Mouse (Mus musculus) CD4-positive, CD25-positive, alpha-beta regulatory T cell, adult 2 months (primary cell): ENCODE data around the gene Mical1.

Experiments
- DNase-seq: peaks from one replicate; pipeline ENCODE4 v3.0.0-alpha.2; 2012; ENCODE audit warnings: low read depth, low spot score

Mical1 gene

DNA sequence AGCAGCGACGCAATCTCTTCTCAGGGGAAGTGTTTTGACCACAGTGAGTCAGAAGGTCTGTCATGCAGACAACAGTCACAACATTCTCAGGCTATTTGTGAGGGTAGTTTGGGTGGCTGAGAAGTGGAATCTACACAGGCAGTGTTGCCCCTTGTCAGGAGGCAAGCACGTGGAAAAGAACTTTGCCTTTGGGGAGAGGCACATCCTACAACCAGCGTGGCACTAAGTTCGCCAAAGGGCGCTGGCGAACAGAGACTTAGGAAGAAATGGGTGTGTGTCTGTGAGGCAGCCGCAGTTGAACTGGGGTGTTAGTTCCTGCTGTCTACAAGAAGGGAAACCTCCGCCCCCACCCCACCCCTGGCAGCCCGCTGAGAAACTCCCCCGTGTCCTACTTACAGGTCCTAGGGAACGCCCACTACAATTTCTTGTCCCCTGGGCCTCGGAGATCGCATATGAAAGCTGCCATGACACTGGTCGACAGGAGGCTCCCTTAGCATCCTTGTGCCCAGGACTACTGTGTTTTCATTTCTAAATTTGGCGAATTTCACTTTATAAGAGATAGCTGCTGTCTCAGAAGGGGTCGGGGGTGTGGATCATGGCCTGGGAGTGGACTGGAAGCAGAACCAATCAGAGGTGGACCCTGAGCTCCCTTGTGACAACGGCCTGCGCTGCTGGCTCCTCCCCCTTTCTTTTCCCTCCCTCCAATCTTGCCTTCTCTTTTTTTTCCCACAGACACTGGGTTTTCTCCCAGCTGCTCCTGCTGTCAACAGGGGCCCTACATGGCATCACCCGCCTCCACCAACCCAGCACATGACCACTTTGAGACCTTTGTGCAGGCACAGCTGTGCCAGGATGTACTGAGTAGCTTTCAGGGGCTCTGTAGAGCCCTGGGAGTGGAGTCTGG is 1.4 kb downstream of the Mical1 start:
- peak; percentile 67 for DNase-seq

DNA sequence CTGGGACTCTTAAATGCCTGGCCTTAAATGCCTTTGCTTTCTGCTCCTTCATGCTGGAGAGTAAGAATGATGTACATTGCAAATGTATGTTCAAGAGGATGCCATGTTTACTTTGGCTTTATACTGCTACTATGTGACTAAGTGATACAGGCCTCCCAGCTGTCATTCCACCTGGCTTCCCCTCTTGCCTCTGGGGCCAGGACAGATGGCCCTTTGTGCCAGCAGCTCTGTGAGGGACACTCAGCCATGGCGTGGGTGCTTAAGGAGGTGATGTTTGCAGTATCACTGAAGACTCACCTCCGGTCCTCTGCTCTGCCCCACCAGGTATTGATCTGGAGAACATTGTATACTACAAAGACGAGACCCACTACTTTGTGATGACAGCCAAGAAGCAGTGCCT is 3.8 kb downstream of the Mical1 start:
- no peak for DNase-seq

DNA sequence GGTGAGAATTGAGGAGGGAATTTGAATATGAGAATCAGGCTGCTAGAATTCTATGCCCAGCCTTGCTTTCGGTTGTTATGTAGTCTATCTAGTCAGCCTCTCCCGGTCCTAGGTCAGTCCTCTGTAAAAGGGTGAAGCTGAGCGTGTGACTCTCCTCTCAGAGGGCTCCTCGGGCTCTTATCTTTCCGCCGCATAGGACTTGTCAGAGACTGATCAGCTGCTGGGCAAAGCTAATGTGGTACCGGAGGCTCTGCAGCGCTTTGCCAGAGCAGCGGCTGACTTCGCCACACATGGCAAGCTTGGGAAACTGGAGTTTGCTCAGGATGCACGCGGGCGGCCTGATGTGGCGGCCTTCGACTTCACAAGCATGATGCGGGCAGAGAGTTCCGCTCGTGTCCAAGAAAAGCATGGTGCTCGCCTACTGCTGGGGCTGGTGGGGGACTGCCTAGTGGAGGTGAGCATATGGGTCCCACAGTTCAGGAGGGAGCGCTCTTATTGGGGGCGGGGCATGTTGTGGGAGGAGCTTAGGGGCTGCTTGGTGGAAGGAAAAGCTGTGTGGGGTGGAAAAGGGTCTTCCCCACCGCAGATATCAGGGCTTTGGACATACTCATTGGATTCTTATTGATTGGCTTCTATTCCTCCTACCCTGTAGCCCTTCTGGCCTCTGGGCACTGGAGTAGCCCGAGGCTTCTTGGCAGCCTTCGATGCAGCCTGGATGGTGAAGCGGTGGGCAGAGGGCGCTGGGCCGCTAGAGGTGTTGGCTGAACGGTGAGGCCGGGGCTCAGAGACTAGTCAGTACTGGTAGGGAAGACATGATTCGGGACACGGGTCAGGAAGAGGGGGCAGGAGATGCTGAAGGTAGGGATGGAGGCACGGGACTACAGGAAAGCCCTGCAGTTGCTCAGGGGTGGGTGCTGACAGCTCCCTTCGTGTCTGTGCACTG is 5.1 kb downstream of the Mical1 start:
- DNase-seq = no peak

DNA sequence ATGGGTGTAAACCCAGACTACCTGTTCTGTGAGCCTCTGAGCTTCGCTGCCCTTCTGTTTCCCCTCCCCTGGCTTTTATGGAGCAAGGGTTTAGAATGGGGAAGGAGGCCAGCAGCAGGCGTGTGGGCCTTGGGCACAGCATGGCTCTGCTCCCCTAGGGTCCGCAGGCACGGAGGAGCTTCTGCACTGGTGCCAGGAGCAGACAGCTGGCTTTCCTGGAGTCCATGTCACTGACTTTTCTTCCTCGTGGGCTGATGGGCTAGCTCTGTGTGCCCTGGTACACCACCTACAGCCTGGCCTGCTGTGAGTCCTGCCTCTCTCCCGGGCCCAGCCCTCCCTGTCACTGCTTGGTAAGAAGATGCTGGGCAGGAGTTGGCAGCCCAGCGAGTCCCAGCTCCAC is 6.3 kb downstream of the Mical1 start:
- DNase-seq = no peak

DNA sequence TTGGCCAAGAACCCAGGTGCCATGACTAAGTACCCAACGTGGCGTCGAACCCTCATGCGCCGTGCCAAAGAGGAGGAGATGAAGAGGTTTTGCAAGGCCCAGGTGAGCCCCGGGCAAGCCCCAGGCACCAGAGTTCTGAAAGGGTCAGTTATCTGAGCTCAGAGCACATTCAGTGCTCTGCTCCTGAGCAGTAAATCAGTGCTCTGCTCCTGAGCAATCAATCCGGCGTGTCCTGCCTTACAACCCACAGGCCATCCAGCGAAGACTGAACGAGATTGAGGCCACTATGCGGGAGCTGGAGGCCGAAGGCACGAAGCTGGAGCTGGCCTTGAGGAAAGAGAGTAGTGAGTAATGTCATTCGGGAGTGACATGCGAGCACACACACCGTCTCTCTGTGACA is 9.7 kb downstream of the Mical1 start:
- DNase-seq = no peak

DNA sequence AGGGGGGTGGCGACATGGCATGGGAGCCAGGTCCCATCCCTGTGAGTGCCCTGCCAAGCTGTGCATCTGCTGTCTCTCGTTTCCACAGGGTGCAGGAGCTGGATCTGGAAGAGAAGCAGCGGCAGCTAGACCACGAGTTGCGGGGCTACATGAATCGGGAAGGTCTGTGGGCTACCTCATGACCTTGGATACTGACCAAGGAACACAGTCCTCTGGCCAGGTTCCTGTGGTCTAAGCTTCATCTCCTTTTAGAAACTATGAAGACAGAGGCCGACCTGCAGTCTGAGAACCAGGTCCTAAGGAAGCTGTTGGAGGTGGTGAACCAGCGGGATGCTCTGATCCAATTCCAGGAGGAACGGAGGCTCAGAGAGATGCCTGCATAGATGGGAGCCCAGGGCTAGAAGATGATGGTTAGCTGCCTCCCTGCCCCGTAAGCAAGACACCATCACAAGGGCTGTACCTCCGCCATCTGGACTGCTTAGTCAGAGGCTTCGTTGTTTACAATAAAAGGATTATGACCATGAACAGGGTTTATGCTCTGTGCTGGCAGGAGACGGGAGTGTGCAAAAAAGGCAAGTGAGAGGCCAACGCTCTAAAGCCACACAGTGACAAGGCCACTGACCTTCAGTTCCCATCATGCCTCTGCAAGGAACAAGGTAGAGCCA is 10.5 kb downstream of the Mical1 start:
- no peak for DNase-seq

DNA sequence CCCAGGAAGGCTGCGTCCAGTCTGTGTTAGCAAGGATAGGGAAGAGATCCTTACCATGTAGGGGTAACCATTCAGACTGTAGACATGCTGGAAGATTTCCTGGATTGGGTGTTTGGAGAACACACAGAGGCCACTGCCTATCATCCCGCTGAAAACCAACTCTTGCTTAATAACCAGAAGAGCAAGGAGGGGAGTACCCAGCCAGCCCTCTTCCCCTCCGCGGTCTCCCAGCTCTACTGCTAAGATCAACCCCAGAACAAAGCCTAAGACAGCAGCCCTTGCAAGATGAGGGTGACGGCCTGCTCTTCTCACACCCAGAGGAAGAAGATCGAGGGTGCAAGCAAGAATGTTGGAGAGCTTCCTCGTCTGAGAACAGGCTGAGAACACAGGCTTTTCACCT is 12.8 kb downstream of the Mical1 start:
- peak; percentile 29 for DNase-seq

DNA sequence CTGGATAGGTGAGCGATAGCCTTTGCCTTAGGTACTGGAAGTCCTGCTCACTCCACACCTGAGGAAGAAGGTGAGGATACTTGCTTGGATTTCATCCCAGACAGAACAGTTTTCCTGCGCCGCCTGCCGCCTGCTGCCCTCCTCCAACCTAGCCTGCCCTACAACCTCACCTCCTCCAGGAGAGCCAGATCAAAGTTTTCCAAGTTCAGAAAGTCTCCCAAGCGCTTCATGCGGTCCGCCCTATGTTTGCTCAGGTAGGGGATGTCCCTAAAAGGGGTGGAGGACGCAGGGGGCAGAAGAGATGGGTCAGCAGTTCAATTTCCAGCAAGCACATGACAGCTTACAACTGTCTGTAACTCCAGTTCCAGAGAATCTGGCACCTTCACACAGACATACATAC is 13.2 kb downstream of the Mical1 start:
- peak; percentile 24 for DNase-seq

DNA sequence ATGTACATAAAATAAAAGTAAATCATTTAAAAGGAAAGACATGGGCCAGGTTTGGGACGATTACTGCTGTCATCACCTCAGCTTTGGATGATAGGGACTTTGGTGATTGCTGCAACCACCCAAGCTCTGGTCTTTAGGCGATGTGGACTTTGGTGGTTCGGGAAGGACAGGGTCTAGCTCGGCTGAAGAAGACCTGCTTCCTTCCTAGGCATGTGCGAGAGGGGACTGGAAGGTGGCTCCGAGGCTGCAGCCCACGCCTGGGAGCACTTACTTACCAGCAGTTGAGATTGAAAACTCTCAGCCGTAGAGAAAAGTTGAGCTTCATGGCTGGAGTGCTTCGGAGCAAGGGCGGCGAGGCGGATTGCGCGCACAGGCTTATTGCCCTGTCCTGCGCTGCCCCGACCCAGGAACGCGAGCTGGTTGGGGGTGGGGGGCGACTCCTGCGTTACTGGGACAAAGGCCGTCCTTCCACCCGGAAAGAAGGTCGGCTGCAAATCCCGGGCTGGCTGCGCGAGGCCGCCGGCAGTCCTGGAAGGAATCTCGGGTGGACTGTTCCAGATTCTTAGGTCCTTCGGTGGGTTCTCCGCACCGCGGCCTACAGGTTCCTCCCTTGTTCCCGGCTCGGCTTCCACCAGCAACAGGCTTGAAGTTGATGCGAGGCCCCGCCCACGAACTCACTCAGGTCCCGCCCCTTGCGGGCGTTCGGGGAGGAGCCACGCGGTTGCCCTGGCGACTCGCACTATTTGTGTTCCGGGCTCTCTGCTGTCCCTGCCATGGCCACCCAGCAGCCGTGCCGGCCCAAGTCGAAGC is 13.8 kb downstream of the Mical1 start, which contains the start of the genes Smpd2 and Ppil6:
TSS of gene Smpd2 (minus strand) at position 662 of the 810 bp plus-strand sequence.
TSS of gene Ppil6 (plus strand) at position 732 of the 810 bp plus-strand sequence.
- DNase-seq = peak; percentile 94

DNA sequence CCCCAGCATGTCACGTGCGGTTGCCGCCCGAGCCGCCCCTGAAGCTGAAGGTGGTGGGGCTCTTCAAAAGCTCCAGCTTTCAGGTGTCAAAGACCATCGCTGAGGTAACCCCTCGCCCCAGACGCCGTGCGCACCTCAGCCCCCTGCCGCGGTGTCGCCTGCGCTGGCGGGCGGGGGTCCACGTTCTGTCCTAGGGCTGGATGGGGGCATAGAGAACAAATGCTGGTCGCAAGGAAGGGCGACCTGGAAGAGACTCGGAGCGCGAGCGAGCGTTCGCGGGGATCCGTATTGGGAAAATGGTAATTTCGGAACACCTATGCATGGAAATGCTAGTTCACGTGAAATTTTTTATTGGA is 14.4 kb downstream of the Mical1 start:
- DNase-seq = no peak

DNA sequence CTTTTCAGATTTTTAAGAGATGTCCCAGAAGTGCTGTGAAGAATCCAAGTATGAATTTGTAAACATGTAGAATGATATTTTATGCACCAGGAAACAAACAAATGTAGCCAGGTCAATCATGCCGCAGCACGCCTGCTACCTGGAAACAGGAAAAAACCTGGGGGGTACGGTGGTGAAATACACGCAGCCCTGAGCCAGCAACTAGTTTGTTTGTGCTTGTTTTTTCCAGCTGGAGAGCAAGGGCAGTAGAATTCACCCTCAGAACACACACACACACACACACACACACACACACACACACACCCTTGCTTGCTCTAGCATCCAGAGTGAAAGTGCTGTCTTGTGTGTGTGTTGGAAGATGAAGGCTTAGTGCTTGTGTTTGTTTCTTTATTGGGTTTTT is 15.0 kb downstream of the Mical1 start:
- peak; percentile 33 for DNase-seq

DNA sequence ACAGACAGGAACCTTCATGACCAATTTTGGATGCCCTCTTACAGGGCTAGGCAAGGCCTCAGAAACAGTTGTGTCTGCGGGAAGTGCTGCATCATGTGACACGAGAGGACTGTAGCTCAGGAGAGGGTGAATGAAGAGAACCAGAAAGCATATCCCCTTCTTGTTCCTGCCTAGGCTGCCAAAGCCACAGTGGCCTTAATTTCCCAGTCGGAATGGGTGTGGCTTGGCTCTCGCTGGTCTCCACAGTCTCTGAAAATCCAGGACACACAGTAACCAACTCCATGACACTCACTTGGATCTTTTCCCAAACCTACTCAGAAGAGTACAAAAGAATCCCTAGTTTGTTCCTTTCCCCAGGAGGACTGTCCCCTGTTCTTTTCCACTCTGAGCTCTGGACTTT is 24.8 kb downstream of the Mical1 start:
- DNase-seq = no peak

DNA sequence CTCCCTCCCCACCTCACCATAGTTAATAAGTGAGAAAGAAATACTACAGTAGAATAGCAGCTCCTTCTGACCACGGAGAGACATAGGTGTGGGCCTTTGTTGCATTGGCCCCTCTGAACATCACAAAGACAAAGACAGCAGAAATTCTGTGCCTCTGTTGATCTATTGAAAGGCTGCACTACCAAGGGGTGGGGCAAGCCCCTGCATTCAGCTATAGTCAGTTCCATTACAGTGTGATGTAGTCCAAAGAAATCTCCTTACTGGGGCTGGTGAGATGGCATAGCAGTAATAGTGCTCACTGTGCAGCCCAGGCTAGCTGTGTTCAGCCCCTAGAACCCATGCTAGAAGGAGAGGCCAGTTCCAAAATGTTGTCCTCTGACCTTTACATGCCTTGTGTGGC is 28.9 kb downstream of the Mical1 start:
- DNase-seq = no peak

DNA sequence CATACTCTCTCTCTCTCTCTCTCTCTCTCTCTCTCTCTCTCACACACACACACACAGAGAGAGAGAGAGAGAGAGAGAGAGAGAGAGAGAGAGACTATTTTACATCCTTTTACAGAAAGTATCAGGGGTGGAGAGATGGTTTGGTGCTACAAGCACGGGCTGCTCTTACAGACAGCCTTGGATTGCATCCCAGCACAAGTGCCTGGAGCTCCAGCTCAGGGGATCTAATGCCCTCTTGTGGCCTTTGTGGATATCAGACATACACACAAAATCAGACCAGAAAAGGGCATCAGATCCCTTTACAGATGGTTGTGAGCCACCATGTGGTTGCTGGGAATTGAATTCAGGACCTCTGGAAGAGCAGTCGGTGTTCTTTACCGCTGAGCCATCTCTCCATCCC is 29.3 kb downstream of the Mical1 start:
- peak; percentile 85 for DNase-seq

DNA sequence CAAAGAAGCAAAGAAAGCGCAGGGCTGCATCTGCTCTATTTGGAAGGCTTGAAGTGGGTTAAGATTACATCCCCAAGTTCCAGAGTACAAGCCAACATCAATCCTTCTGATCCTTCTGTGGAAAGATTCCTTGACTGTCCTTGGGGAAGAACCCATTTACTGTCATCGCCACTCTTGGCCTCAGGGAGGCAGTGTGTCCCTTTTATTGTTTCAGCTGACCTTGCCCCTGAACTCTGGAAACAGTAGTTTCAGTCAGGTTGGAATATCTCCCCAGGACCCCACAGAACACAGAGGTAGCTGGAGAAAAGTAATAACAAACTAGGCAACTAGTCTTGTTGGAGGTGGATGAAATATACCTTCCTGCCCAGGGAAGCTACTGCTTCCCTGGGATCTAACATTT is 33.0 kb downstream of the Mical1 start:
- DNase-seq = peak; percentile 64

DNA sequence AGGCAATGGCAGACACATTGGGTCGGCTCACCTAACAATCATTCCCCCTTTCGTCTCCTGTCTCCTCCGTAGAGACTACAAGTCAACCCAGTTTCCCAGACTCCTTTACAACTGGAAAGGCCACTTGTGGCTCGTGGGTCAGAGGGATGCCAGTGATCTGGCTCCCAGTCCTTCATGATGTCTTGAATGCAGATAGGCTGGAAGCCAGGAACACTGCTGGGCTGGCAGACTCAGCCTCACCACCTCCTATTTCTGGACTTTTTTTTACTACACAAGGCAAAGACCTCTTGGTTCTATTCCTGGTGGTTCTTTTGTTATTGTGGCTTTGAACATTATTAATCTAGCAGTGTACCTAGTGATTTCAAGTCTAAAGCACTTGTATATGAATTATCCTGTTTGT is 38.2 kb downstream of the Mical1 start:
- no peak for DNase-seq

DNA sequence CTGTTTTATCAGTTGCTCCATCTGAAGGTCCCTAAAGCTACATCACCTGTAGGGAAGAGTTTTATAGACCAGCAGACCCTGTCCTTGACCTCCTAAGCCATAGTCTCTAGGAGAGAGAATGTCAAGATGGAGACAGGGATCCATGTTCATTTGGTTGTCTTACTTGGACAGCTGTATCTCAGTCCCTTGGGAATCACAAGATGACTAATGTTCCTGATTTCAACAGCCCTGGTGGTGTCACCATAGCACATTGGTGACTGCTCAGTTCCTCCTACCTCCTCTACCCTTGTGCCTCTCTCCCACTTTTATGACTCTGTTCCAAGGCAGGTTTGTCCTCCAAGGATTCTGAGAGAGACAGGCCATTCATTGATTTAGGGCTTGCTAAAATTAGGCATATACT is 38.8 kb downstream of the Mical1 start:
- DNase-seq = no peak

DNA sequence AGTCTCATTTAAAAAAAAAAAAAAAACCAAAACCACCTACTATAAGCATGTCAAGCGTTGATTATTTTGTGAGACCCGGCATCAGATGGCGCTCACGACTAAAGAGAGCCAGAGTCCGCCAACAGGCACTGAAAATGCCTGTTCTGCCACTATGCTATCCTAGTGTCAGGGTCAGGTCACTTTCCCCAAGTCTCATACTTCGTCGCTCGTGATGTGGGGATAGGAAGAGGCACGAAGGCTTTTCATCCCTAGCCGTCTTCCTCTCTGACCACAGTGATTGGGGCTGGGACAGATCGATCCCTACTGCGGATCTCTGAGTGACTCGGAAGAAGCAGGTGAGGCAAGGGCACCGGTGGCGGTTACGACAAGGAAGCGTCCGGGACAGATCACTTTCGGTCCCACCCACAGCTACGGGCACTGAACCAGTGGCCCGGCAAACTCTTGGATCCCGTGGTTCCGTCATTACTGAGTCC is 42.4 kb downstream of the Mical1 start:
- peak; percentile 92 for DNase-seq

DNA sequence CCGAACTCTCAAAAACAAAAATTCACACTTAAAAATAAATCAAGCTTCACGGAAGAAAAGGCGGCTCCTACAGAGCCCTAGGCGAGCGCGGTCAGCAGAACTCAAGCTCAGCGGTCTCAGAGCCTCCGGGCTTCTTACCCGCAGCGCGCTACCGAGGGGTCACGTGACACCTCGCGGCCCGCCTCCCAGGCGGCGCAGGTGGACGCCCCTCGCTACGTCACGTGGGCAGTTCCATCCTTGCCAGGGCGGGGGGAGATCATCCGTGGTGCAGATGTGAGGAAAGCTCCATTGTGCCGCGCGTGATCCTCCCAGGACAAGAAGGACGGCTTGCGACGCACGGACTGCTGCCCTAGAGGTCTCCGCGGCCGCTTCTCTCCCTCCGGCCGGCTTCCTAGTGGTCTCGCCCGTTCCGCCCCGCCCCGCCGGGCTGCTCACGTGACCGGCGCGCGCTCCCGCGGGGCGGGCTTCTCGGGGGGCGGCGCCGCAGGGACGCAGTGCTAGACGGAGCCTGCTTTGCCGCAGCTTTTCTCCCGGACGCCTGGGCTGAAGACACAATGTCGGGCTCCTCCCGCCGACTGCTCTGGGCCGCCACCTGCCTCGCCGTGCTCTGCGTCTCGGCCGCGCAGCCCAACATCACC is 43.0 kb downstream of the Mical1 start, which contains the start of gene Cd164:
TSS of gene Cd164 (plus strand) at position 434 of the 638 bp plus-strand sequence.
- peak; percentile 96 for DNase-seq
